In the genomic region with DNA sequence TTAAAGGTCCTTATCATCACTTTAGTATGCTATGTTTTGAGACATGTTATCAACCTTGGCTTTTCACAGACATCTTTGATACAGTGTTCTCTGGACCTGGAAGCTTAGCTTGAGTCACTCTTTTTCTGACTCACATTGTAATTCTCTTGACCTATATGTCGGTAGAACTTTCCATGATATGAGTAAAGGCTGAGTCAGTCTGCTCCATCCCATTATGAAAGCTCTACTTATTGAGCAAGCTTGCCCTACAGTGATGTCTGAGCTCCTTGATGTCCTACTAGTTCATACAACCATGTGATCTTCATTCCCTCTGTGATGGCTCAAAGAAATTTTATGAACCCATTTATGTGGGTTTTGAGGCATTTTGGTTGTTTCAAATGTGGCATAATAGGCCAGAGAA, we compare ENCODE assay signal across 1 mouse cellular context.
TF ChIP-seq lines count a peak whose summit lies in the region.

No protein-coding gene starts in this region.

TF ChIP-seq in MEL, 35 proteins besides CTCF, POLR2A, EP300 and RAD21:
- TF ChIP-seq ZKSCAN1 (IDR thresholded peaks at IDR 0.05; ENCODE audit: low read depth, low read length): no peak
- TF ChIP-seq POLR2AphosphoS5 (IDR thresholded peaks at IDR 0.05; ENCODE audit: borderline replicate concordance, low read depth, low read length): no peak
- no peak for TF ChIP-seq SIN3A (IDR thresholded peaks at IDR 0.05; ENCODE audit: low read length)
- TF ChIP-seq ETS1 (IDR thresholded peaks at IDR 0.05; ENCODE audit: low read depth, low read length): no peak
- no peak for TF ChIP-seq SMC3 (IDR thresholded peaks at IDR 0.05; ENCODE audit: low read depth, low read length)
- TF ChIP-seq MYC (IDR thresholded peaks at IDR 0.05; ENCODE audit: low read depth, low read length): no peak
- TF ChIP-seq CHD2 (IDR thresholded peaks at IDR 0.05; ENCODE audit: low read length): no peak
- TF ChIP-seq POLR2AphosphoS2 (IDR thresholded peaks at IDR 0.05; ENCODE audit: low read length): no peak
- no peak for TF ChIP-seq MAFK (IDR thresholded peaks at IDR 0.05; ENCODE audit: borderline replicate concordance, low read depth, low read length)
- no peak for TF ChIP-seq GABPA (IDR thresholded peaks at IDR 0.05; ENCODE audit: low read depth, low read length)
- TF ChIP-seq ELF1 (IDR thresholded peaks at IDR 0.05; ENCODE audit: low read depth, low read length): no peak
- TF ChIP-seq RCOR1 (IDR thresholded peaks at IDR 0.05; ENCODE audit: low read depth, low read length): no peak
- no peak for TF ChIP-seq NELFE (IDR thresholded peaks at IDR 0.05; ENCODE audit: low read depth, low read length)
- TF ChIP-seq MYB (IDR thresholded peaks at IDR 0.05; ENCODE audit: low read depth, low read length): no peak
- TF ChIP-seq BHLHE40 (IDR thresholded peaks at IDR 0.05; ENCODE audit: borderline replicate concordance, low read depth, low read length): no peak
- no peak for TF ChIP-seq E2F4 (IDR thresholded peaks at IDR 0.05; ENCODE audit: borderline replicate concordance, low read depth, low read length)
